Mouse (Mus musculus): ENCODE measurements around the gene Apoa2. TPM values are rescaled to one million over a fixed set of nuclear protein-coding genes. Genes with fewer than 3 reads are reported as not detected.
A peak's percentile ranks its signal among the peaks of the same experiment; 100 is the strongest.

Gene Apoa2
- polyA plus RNA-seq, 1 experiment: 8.0 TPM

GRCm38 (mm10) chr1:171252415-171252814 lies 27.6 kb downstream of the Apoa2 start:
- Histone ChIP-seq H3K4me1 (ENCODE audit: control insufficient read depth, insufficient read depth, low read length) (peaks cover 20% of the 10 kb centered on the region), H3K4me3 (ENCODE audit: control insufficient read depth, low read depth, low read length) (no peak overlapping the region)
- TF ChIP-seq POLR2A (IDR thresholded peaks at IDR 0.05; ENCODE audit: control insufficient read depth, low read depth, low read length): no peak
- no peak for TF ChIP-seq CTCF (IDR thresholded peaks at IDR 0.05; ENCODE audit: control insufficient read depth, insufficient read depth, insufficient replicate concordance, low read depth, low read length)

GRCm38 (mm10) chr1:171256095-171256818 lies 31.4 kb downstream of the Apoa2 start:
- Histone ChIP-seq H3K4me1 (ENCODE audit: control insufficient read depth, insufficient read depth, low read length) (peaks cover 9% of the 10 kb centered on the region), H3K27me3 (ENCODE audit: control insufficient read depth, insufficient read depth, low read length) (no peaks in the 10 kb centered on the region), H3K4me3 (ENCODE audit: control insufficient read depth, low read depth, low read length) (no peak overlapping the region), H3K27ac (ENCODE audit: control insufficient read depth, insufficient read depth, low read depth, low read length) (no peak overlapping the region), H3K36me3 (ENCODE audit: control insufficient read depth, insufficient read depth, low read length) (no peaks in the 10 kb centered on the region)
- TF ChIP-seq CTCF (IDR thresholded peaks at IDR 0.05; ENCODE audit: control insufficient read depth, insufficient read depth, insufficient replicate concordance, low read depth, low read length) (peak; percentile 26; the same call in 1 of the 2 replicates), POLR2A (IDR thresholded peaks at IDR 0.05; ENCODE audit: control insufficient read depth, low read depth, low read length) (no peak)

More at GRCm38 (mm10) chr1:171252415-171252814, 27.6 kb downstream of the Apoa2 start:
- no peaks in the 10 kb centered on the region for H3K36me3 ChIP-seq (ENCODE audit: control insufficient read depth, insufficient read depth, low read length)
- H3K27ac ChIP-seq (ENCODE audit: control insufficient read depth, insufficient read depth, low read depth, low read length): no peak overlapping the region
- no peaks in the 10 kb centered on the region for H3K27me3 ChIP-seq (ENCODE audit: control insufficient read depth, insufficient read depth, low read length)

GRCm38 (mm10) chr1:171256937-171257548 lies 32.2 kb downstream of the Apoa2 start:
- TF ChIP-seq POLR2A (IDR thresholded peaks at IDR 0.05; ENCODE audit: control insufficient read depth, low read depth, low read length): no peak
- no peak for TF ChIP-seq CTCF (IDR thresholded peaks at IDR 0.05; ENCODE audit: control insufficient read depth, insufficient read depth, insufficient replicate concordance, low read depth, low read length)
- no peak overlapping the region for H3K4me3 ChIP-seq (ENCODE audit: control insufficient read depth, low read depth, low read length)
- no peaks in the 10 kb centered on the region for H3K27me3 ChIP-seq (ENCODE audit: control insufficient read depth, insufficient read depth, low read length)
- H3K36me3 ChIP-seq (ENCODE audit: control insufficient read depth, insufficient read depth, low read length): no peaks in the 10 kb centered on the region
- no peak overlapping the region for H3K27ac ChIP-seq (ENCODE audit: control insufficient read depth, insufficient read depth, low read depth, low read length)
- peaks cover 5% of the 10 kb centered on the region for H3K4me1 ChIP-seq (ENCODE audit: control insufficient read depth, insufficient read depth, low read length)

- Histone ChIP-seq H3K27me3 (ENCODE audit: control insufficient read depth, insufficient read depth, low read length) (no peaks in the 10 kb centered on the region), H3K4me1 (ENCODE audit: control insufficient read depth, insufficient read depth, low read length) (peaks cover 5% of the 10 kb centered on the region), H3K27ac (ENCODE audit: control insufficient read depth, insufficient read depth, low read depth, low read length) (no peak overlapping the region), H3K36me3 (ENCODE audit: control insufficient read depth, insufficient read depth, low read length) (no peaks in the 10 kb centered on the region), H3K4me3 (ENCODE audit: control insufficient read depth, low read depth, low read length) (no peak overlapping the region)
- TF ChIP-seq CTCF (IDR thresholded peaks at IDR 0.05; ENCODE audit: control insufficient read depth, insufficient read depth, insufficient replicate concordance, low read depth, low read length): no peak
- TF ChIP-seq POLR2A (IDR thresholded peaks at IDR 0.05; ENCODE audit: control insufficient read depth, low read depth, low read length): no peak
Measured at GRCm38 (mm10) chr1:171257781-171258180, 32.9 kb downstream of the Apoa2 start.

- no peak overlapping the region for H3K4me3 ChIP-seq (ENCODE audit: control insufficient read depth, low read depth, low read length)
- H3K27ac ChIP-seq (ENCODE audit: control insufficient read depth, insufficient read depth, low read depth, low read length): no peak overlapping the region
- H3K27me3 ChIP-seq (ENCODE audit: control insufficient read depth, insufficient read depth, low read length): no peaks in the 10 kb centered on the region
- TF ChIP-seq CTCF (IDR thresholded peaks at IDR 0.05; ENCODE audit: control insufficient read depth, insufficient read depth, insufficient replicate concordance, low read depth, low read length) (no peak), POLR2A (IDR thresholded peaks at IDR 0.05; ENCODE audit: control insufficient read depth, low read depth, low read length) (no peak)
- H3K4me1 ChIP-seq (ENCODE audit: control insufficient read depth, insufficient read depth, low read length): peaks cover 5% of the 10 kb centered on the region
- no peaks in the 10 kb centered on the region for H3K36me3 ChIP-seq (ENCODE audit: control insufficient read depth, insufficient read depth, low read length)
Measured at GRCm38 (mm10) chr1:171258921-171259320, 34.1 kb downstream of the Apoa2 start.

- Histone ChIP-seq H3K27me3 (ENCODE audit: control insufficient read depth, insufficient read depth, low read length) (no peaks in the 10 kb centered on the region), H3K36me3 (ENCODE audit: control insufficient read depth, insufficient read depth, low read length) (no peaks in the 10 kb centered on the region), H3K4me3 (ENCODE audit: control insufficient read depth, low read depth, low read length) (no peak overlapping the region), H3K4me1 (ENCODE audit: control insufficient read depth, insufficient read depth, low read length) (peaks cover 5% of the 10 kb centered on the region), H3K27ac (ENCODE audit: control insufficient read depth, insufficient read depth, low read depth, low read length) (no peak overlapping the region; the same call in 1 of the 2 replicates)
- TF ChIP-seq CTCF (IDR thresholded peaks at IDR 0.05; ENCODE audit: control insufficient read depth, insufficient read depth, insufficient replicate concordance, low read depth, low read length) (no peak), POLR2A (IDR thresholded peaks at IDR 0.05; ENCODE audit: control insufficient read depth, low read depth, low read length) (no peak)
Measured at GRCm38 (mm10) chr1:171260316-171260715, 35.5 kb downstream of the Apoa2 start.

- Histone ChIP-seq H3K36me3 (ENCODE audit: control insufficient read depth, insufficient read depth, low read length) (no peaks in the 10 kb centered on the region), H3K27me3 (ENCODE audit: control insufficient read depth, insufficient read depth, low read length) (no peaks in the 10 kb centered on the region), H3K4me3 (ENCODE audit: control insufficient read depth, low read depth, low read length) (no peak overlapping the region), H3K4me1 (ENCODE audit: control insufficient read depth, insufficient read depth, low read length) (no peaks in the 10 kb centered on the region; the same call in 1 of the 2 replicates), H3K27ac (ENCODE audit: control insufficient read depth, insufficient read depth, low read depth, low read length) (peak overlapping the region; percentile 78)
- TF ChIP-seq CTCF (IDR thresholded peaks at IDR 0.05; ENCODE audit: control insufficient read depth, insufficient read depth, insufficient replicate concordance, low read depth, low read length): no peak
- no peak for TF ChIP-seq POLR2A (IDR thresholded peaks at IDR 0.05; ENCODE audit: control insufficient read depth, low read depth, low read length)
Measured at GRCm38 (mm10) chr1:171262594-171263130, 37.8 kb downstream of the Apoa2 start.
